Mouse (Mus musculus) hindbrain, postnatal 0 days (tissue): ENCODE results near the gene Lrch1. TPM values are rescaled to one million over a fixed set of nuclear protein-coding genes. Genes with fewer than 3 reads are reported as not detected.

Source experiments
- ATAC-seq: fragments of 200-750 bp; cut with Nextera tagmentation; 2 replicates; pipeline ENCODE4 v1.8.0; 2017; ENCODE audit warnings: mild to moderate bottlenecking, moderate TSS enrichment, moderate library complexity
- DNase-seq: peaks from one replicate; pipeline ENCODE4 v3.0.0-alpha.2; 2015; ENCODE audit warnings: low spot score
- H3K27ac ChIP-seq: fragments of 300-500 bp; sonication (generic); 2 replicates; pipeline ENCODE4 v1.5.1; 2014; ENCODE audit warnings: mild to moderate bottlenecking
- H3K27me3 ChIP-seq: fragments of 300-500 bp; sonication (generic); 2 replicates; pipeline ENCODE4 v1.6.1; 2014; ENCODE audit warnings: low read length, mixed read lengths; ENCODE audit not compliant: insufficient read depth
- H3K36me3 ChIP-seq: fragments of 300-500 bp; sonication (generic); 2 replicates; pipeline ENCODE4 v1.6.1; 2014; ENCODE audit warnings: low read length, mixed read lengths; ENCODE audit not compliant: insufficient read depth
- H3K4me1 ChIP-seq: fragments of 300-500 bp; sonication (generic); 2 replicates; pipeline ENCODE4 v1.6.1; 2014; ENCODE audit warnings: antibody characterized with exemption, low read length, mixed read lengths; ENCODE audit not compliant: insufficient read depth
- H3K4me2 ChIP-seq: fragments of 300-500 bp; sonication (generic); 2 replicates; pipeline ENCODE4 v1.6.1; 2014; ENCODE audit warnings: low read depth, mild to moderate bottlenecking, low read length, moderate library complexity, mixed read lengths
- H3K4me3 ChIP-seq: fragments of 300-500 bp; sonication (generic); 2 replicates; pipeline ENCODE4 v1.5.1; 2014; ENCODE audit warnings: low read length
- H3K9ac ChIP-seq: fragments of 300-500 bp; sonication (generic); replicated peaks from 2 replicates; pipeline ENCODE4 v1.6.1; 2014; ENCODE audit warnings: mild to moderate bottlenecking, low read length, moderate library complexity, mixed read lengths
- H3K9me3 ChIP-seq: fragments of 300-500 bp; sonication (generic); 2 replicates; pipeline ENCODE4 v1.6.1; 2016; ENCODE audit warnings: low read length, mixed read lengths
- CTCF ChIP-seq: IDR thresholded peaks from 2 replicates; pipeline ENCODE4 v1.5.1; 2016; ENCODE audit warnings: antibody characterized with exemption, control low read depth, low read depth
- WGBS: fragments of 180-500 bp; shearing (Covaris S2); extraction: QIAGEN DNeasy Blood & Tissue Kit; methylation state at CpG from one replicate; pipeline ENCODE4 v1.1.7; 2014; 5-methylcytosine and 5-hydroxymethylcytosine counted together
- polyA plus RNA-seq: library from polyadenylated mRNA; unstranded; fragments of >200 nt; fragmentation: Nextera tagmentation; extraction: Ambion mirVana; gene quantifications from 2 replicates; pipeline ENCODE4 v1.2.1, GENCODE M21; 2015
- total RNA-seq: library from RNA; depleted of rRNA; stranded (reverse); fragments of >200 nt; gene quantifications from 2 replicates; pipeline ENCODE4 v1.2.3, GENCODE M21; 2014; rRNA removed

The Lrch1 gene
- total and polyA plus RNA-seq, 2 experiments from 2014 or later, result 17.3 to 22.3 TPM

DNA sequence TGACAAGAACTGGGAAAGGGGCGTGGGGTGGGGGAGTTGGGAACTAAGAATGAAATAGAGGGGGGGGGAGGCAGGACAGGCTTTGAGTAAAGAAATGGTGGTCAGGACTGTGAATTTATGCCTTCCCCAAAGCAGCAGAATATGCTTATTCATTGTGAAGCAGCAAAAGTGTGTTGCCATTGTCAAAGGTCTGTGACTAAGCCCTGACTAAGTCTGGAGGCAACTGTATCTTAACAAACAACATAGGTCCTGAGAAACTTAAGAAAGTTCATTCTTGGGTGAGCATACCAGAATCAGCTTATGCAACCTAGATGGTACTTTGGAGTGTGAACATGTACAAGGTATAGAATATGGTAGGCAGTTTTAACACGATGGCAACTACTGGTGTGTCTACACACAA, 214.3 kb downstream of the Lrch1 start:
- TF ChIP-seq CTCF, result no peak
- Histone ChIP-seq H3K27ac (no peak overlapping the region), H3K9me3 (no peaks in the 10 kb centered on the region), H3K27me3 (no peaks in the 10 kb centered on the region), H3K4me1 (peaks cover 8% of the 10 kb centered on the region; the same call in 1 of the 2 replicates), H3K4me2 (peak overlapping the region; percentile 83), H3K9ac (peak overlapping the region; percentile 72; the same call in 1 of the 2 replicates), H3K36me3 (peaks cover under 1% of the 10 kb centered on the region; the same call in 1 of the 2 replicates), H3K4me3 (peak overlapping the region; percentile 82; the same call in 1 of the 2 replicates)
- ATAC-seq, result no peak
- no peak for DNase-seq
- WGBS, result 71% methylated on average over 2 of the region's 2 CpGs

GRCm38 (mm10) chr14:74732079-74732783, 215.4 kb downstream of the Lrch1 start, which contains the start of gene Esd:
Esd (plus strand) TSS chr14:74732297.
- H3K36me3 ChIP-seq, result no peaks in the 10 kb centered on the region
- no peaks in the 10 kb centered on the region for H3K27me3 ChIP-seq
- peak; percentile 23 for TF ChIP-seq CTCF
- peak; percentile 99 for ATAC-seq
- H3K4me3 ChIP-seq, result peak within 1 kb of the TSS; percentile 82
- peak within 1 kb of the TSS; percentile 83 for H3K4me2 ChIP-seq
- peak; percentile 93 for DNase-seq
- H3K27ac ChIP-seq, result peak within 1 kb of the TSS; percentile 70
- H3K9ac ChIP-seq, result peak within 1 kb of the TSS; percentile 72
- no peaks in the 10 kb centered on the region for H3K9me3 ChIP-seq
- peaks cover 8% of the 10 kb centered on the region; the same call in 1 of the 2 replicates for H3K4me1 ChIP-seq
- under 1% methylated on average over 50 of the region's 53 CpGs for WGBS

- no peaks in the 10 kb centered on the region for H3K27me3 ChIP-seq
- peaks cover 8% of the 10 kb centered on the region; the same call in 1 of the 2 replicates for H3K4me1 ChIP-seq
- TF ChIP-seq CTCF, result no peak
- DNase-seq (no peak), ATAC-seq (no peak)
- H3K9ac ChIP-seq, result peak overlapping the region; percentile 72
- H3K4me2 ChIP-seq, result peak overlapping the region; percentile 83
- WGBS, result 28% methylated on average over 9 of the region's 9 CpGs
- H3K9me3 ChIP-seq, result no peaks in the 10 kb centered on the region
- peak overlapping the region; percentile 82 for H3K4me3 ChIP-seq
- no peaks in the 10 kb centered on the region for H3K36me3 ChIP-seq
- H3K27ac ChIP-seq, result 0 out of 2 replicates have a peak overlapping the region, but pooled peaks have one; percentile 0
Measured at GRCm38 (mm10) chr14:74731221-74732078, 216.2 kb downstream of the Lrch1 start.

GRCm38 (mm10) chr14:74723541-74723940, 224.1 kb downstream of the Lrch1 start:
- DNase-seq, result no peak
- Histone ChIP-seq H3K9me3 (no peaks in the 10 kb centered on the region), H3K27me3 (no peaks in the 10 kb centered on the region), H3K9ac (no peak overlapping the region), H3K27ac (no peak overlapping the region), H3K4me2 (no peak overlapping the region), H3K4me3 (no peak overlapping the region), H3K36me3 (no peaks in the 10 kb centered on the region), H3K4me1 (no peaks in the 10 kb centered on the region)
- WGBS, result 75% methylated on average over 3 of the region's 3 CpGs
- no peak for ATAC-seq
- TF ChIP-seq CTCF, result peak; percentile 33

DNA sequence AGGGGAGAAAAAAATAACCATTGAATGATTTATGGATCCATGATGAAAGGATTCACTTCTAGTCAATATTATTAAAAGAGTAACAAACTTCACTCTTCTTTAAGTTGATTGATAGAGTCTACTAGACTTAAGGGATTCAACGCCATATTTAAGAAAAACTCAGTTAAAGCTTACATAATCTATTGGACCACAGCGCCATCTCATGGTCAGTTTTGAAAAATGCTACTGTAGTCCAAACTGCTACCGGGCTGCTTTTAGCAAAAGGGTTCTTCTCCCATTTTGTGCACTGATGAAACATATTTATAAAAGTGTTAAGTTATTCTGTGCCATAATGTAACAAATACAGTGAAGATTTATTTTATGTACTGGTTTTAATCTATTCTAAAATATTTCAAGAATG, 238.6 kb downstream of the Lrch1 start:
- H3K27me3 ChIP-seq, result no peaks in the 10 kb centered on the region
- no peak for ATAC-seq
- H3K4me1 ChIP-seq, result no peaks in the 10 kb centered on the region
- no peak overlapping the region for H3K4me2 ChIP-seq
- no peak overlapping the region for H3K9ac ChIP-seq
- WGBS, result 15% methylated on average over 3 of the region's 3 CpGs
- no peak overlapping the region for H3K27ac ChIP-seq
- peak; percentile 85 for DNase-seq
- H3K9me3 ChIP-seq, result no peaks in the 10 kb centered on the region
- H3K4me3 ChIP-seq, result no peak overlapping the region
- H3K36me3 ChIP-seq, result no peaks in the 10 kb centered on the region
- peak; percentile 65 for TF ChIP-seq CTCF

Other genes with a start within 250 kb of the Lrch1 start
- 109 and 182 TPM in 2 replicates for gene Esd, start 215.6 kb downstream of the Lrch1 start, total RNA-seq
- gene Esd, start 215.6 kb downstream of the Lrch1 start, polyA plus RNA-seq, result 215 and 218 TPM in 2 replicates
- 0.26 and 0.79 TPM in 2 replicates for gene Rubcnl, start 68.2 kb upstream of the Lrch1 start, total RNA-seq
- 0.16 and 0.25 TPM in 2 replicates for gene Rubcnl, start 68.2 kb upstream of the Lrch1 start, polyA plus RNA-seq
- gene Lrrc63, start 183.0 kb upstream of the Lrch1 start, total RNA-seq, result not detected in 2 replicates
- gene Lrrc63, start 183.0 kb upstream of the Lrch1 start, polyA plus RNA-seq, result 0.09 TPM in 1 of 2 replicates, not detected in the other
- gene Lcp1, start 183.2 kb upstream of the Lrch1 start, total RNA-seq, result 6.5 and 6.9 TPM in 2 replicates
- 7.9 and 8.3 TPM in 2 replicates for gene Lcp1, start 183.2 kb upstream of the Lrch1 start, polyA plus RNA-seq